Mouse (Mus musculus) heart, adult 2 months (tissue): ENCODE results near the gene Vangl1.

Source experiments
- CTCF ChIP-seq: fragments of 200-600 bp; IDR thresholded peaks from 2 replicates; pipeline ENCODE4 v1.8.1; 2022; ENCODE audit warnings: antibody characterized with exemption, mild to moderate bottlenecking, moderate library complexity
- EP300 ChIP-seq: fragments of 200-500 bp; IDR thresholded peaks from 2 replicates; pipeline ENCODE4 v1.6.1; 2011; ENCODE audit warnings: low read depth, low read length, control low read depth; ENCODE audit not compliant: insufficient read depth
- POLR2A ChIP-seq: fragments of 200-500 bp; IDR thresholded peaks from 2 replicates; pipeline ENCODE4 v1.6.1; 2011; ENCODE audit warnings: mild to moderate bottlenecking, low read depth, low read length, control low read depth; ENCODE audit not compliant: insufficient read depth

DNA sequence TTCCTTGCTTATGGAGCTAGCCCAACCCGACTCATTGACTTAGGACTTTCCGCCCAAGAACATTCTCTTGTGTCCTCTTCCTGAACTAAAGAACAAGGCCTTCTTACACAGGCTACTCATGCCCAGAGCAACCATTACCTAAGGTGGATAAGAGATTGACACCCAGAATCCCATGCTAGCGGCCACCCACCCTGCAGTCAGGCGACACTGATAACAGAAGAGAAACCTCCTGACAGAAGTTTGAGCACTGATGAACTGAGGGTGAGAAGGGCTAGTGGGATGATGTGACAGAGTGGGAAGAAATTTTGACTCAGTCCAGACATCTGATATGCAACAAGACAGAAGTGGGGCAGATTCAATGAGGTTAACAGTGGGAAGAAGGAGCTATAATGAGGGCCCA, 60.1 kb downstream of the Vangl1 start:
- TF ChIP-seq CTCF = no peak
- TF ChIP-seq POLR2A = no peak
- no peak for TF ChIP-seq EP300
